Mouse (Mus musculus): ENCODE results near the gene Sec22b. TPM values are rescaled to one million over a fixed set of nuclear protein-coding genes. Genes with fewer than 3 reads are reported as not detected.

The Sec22b gene
- polyA plus RNA-seq, 1 experiment from 2014 or later, result 106 TPM

- H3K9me3 ChIP-seq, result no peaks in the 10 kb centered on the region
- H3K4me1 ChIP-seq, result peaks cover 10% of the 10 kb centered on the region; the same call in 1 of the 2 replicates
- H3K4me3 ChIP-seq, result no peak overlapping the region
- WGBS, result 11% methylated on average over 8 of the region's 8 CpGs
- no peak for ATAC-seq (ENCODE audit: low FRiP score, low read depth)
- H3K27me3 ChIP-seq (replicated peaks), result no peaks in the 10 kb centered on the region
- no peak overlapping the region for H3K9ac ChIP-seq
- no peaks in the 10 kb centered on the region for H3K36me3 ChIP-seq
- H3K27ac ChIP-seq, result no peak overlapping the region
- peak overlapping the region; percentile 7; the same call in 1 of the 2 replicates for H3K4me2 ChIP-seq (replicated peaks)
Measured at GRCm38 (mm10) chr3:97876259-97876658, 24.7 kb upstream of the Sec22b start.

GRCm38 (mm10) chr3:97879222-97879621 is 21.8 kb upstream of the Sec22b start:
- H3K27ac ChIP-seq, result no peak overlapping the region
- no peaks in the 10 kb centered on the region for H3K36me3 ChIP-seq
- H3K4me1 ChIP-seq, result peaks cover 10% of the 10 kb centered on the region; the same call in 1 of the 2 replicates
- no peak overlapping the region for H3K4me2 ChIP-seq (replicated peaks)
- H3K9me3 ChIP-seq, result no peaks in the 10 kb centered on the region
- no peak for ATAC-seq (ENCODE audit: low FRiP score, low read depth)
- H3K27me3 ChIP-seq (replicated peaks), result no peaks in the 10 kb centered on the region
- no peak overlapping the region for H3K4me3 ChIP-seq
- 20% methylated on average over 5 of the region's 5 CpGs for WGBS
- no peak overlapping the region for H3K9ac ChIP-seq

- H3K36me3 ChIP-seq, result no peaks in the 10 kb centered on the region
- WGBS, result 93% methylated on average over 5 of the region's 5 CpGs
- H3K9me3 ChIP-seq, result no peaks in the 10 kb centered on the region
- no peak for ATAC-seq (ENCODE audit: low FRiP score, low read depth)
- no peak overlapping the region for H3K4me3 ChIP-seq
- no peak overlapping the region for H3K4me2 ChIP-seq (replicated peaks)
- H3K9ac ChIP-seq, result no peak overlapping the region
- H3K4me1 ChIP-seq, result 0 out of 2 replicates have a peak, but pooled peaks cover 3% of the 10 kb centered on the region
- H3K27ac ChIP-seq, result no peak overlapping the region
- H3K27me3 ChIP-seq (replicated peaks), result no peaks in the 10 kb centered on the region
Measured at GRCm38 (mm10) chr3:97881576-97881975, 19.4 kb upstream of the Sec22b start.

- peak overlapping the region; percentile 73 for H3K9ac ChIP-seq
- H3K4me3 ChIP-seq, result peak overlapping the region; percentile 52
- no peak for ATAC-seq (ENCODE audit: low FRiP score, low read depth)
- H3K9me3 ChIP-seq, result no peaks in the 10 kb centered on the region
- H3K36me3 ChIP-seq, result no peaks in the 10 kb centered on the region
- 65% methylated on average over 5 of the region's 5 CpGs for WGBS
- H3K27ac ChIP-seq, result no peak overlapping the region
- peaks cover 11% of the 10 kb centered on the region for H3K27me3 ChIP-seq (replicated peaks)
- peaks cover 4% of the 10 kb centered on the region; the same call in 1 of the 2 replicates for H3K4me1 ChIP-seq
- peak overlapping the region; percentile 93 for H3K4me2 ChIP-seq (replicated peaks)
Measured at GRCm38 (mm10) chr3:97887785-97888167, 13.2 kb upstream of the Sec22b start.

- peak within 1 kb of the TSS; percentile 52 for H3K4me3 ChIP-seq
- peak within 1 kb of the TSS; percentile 73 for H3K9ac ChIP-seq
- H3K36me3 ChIP-seq, result no peaks in the 10 kb centered on the region
- peak within 1 kb of the TSS; percentile 93 for H3K4me2 ChIP-seq (replicated peaks)
- H3K27me3 ChIP-seq (replicated peaks), result peaks cover 11% of the 10 kb centered on the region
- peaks cover 4% of the 10 kb centered on the region; the same call in 1 of the 2 replicates for H3K4me1 ChIP-seq
- 2% methylated on average over 44 of the region's 44 CpGs for WGBS
- ATAC-seq (ENCODE audit: low FRiP score, low read depth), result peak; percentile 81
- H3K9me3 ChIP-seq, result no peaks in the 10 kb centered on the region
- no peak within 1 kb of the TSS for H3K27ac ChIP-seq
Measured at GRCm38 (mm10) chr3:97888168-97888901, 12.7 kb upstream of the Sec22b start, which contains the start of gene Pde4dip. Pde4dip (minus strand) TSS chr3:97888707.

- peaks cover 11% of the 10 kb centered on the region for H3K27me3 ChIP-seq (replicated peaks)
- H3K36me3 ChIP-seq, result no peaks in the 10 kb centered on the region
- no peak overlapping the region for H3K27ac ChIP-seq
- peaks cover 4% of the 10 kb centered on the region; the same call in 1 of the 2 replicates for H3K4me1 ChIP-seq
- no peak for ATAC-seq (ENCODE audit: low FRiP score, low read depth)
- 90% methylated on average over 5 of the region's 6 CpGs for WGBS
- H3K9me3 ChIP-seq, result no peaks in the 10 kb centered on the region
- no peak overlapping the region for H3K9ac ChIP-seq
- no peak overlapping the region for H3K4me3 ChIP-seq
- H3K4me2 ChIP-seq (replicated peaks), result no peak overlapping the region
Measured at GRCm38 (mm10) chr3:97890205-97890604, 10.8 kb upstream of the Sec22b start.

GRCm38 (mm10) chr3:97894695-97895094 is 6.3 kb upstream of the Sec22b start:
- no peak for ATAC-seq (ENCODE audit: low FRiP score, low read depth)
- 49% methylated on average over 6 of the region's 6 CpGs for whole genome bisulfite sequencing
- Histone ChIP-seq H3K4me1 (no peaks in the 10 kb centered on the region), H3K4me3 (no peak overlapping the region), H3K9me3 (no peaks in the 10 kb centered on the region), H3K27me3 (replicated peaks) (no peaks in the 10 kb centered on the region; the same call in 1 of the 2 replicates), H3K9ac (no peak overlapping the region), H3K27ac (no peak overlapping the region), H3K36me3 (no peaks in the 10 kb centered on the region), H3K4me2 (replicated peaks) (no peak overlapping the region)

GRCm38 (mm10) chr3:97898381-97898780 is 2.6 kb upstream of the Sec22b start:
- Histone ChIP-seq H3K27ac (no peak overlapping the region), H3K4me1 (peaks cover 11% of the 10 kb centered on the region), H3K9ac (no peak overlapping the region), H3K9me3 (no peaks in the 10 kb centered on the region), H3K4me2 (replicated peaks) (no peak overlapping the region), H3K4me3 (no peak overlapping the region), H3K27me3 (replicated peaks) (no peaks in the 10 kb centered on the region), H3K36me3 (no peaks in the 10 kb centered on the region)
- ATAC-seq (ENCODE audit: low FRiP score, low read depth), result no peak
- 70% methylated on average over 3 of the region's 3 CpGs for WGBS

- ATAC-seq (ENCODE audit: low FRiP score, low read depth), result no peak
- Histone ChIP-seq H3K9me3 (no peaks in the 10 kb centered on the region), H3K36me3 (no peaks in the 10 kb centered on the region), H3K27me3 (replicated peaks) (no peaks in the 10 kb centered on the region), H3K4me2 (replicated peaks) (peak overlapping the region; percentile 64), H3K9ac (peak overlapping the region; percentile 82), H3K4me3 (peak overlapping the region; percentile 82), H3K4me1 (peaks cover 11% of the 10 kb centered on the region), H3K27ac (no peak overlapping the region)
- 27% methylated on average over 5 of the region's 5 CpGs for WGBS
Measured at GRCm38 (mm10) chr3:97901586-97901985, 596 bp downstream of the Sec22b start.

- no peak for ATAC-seq (ENCODE audit: low FRiP score, low read depth)
Measured at GRCm38 (mm10) chr3:97909737-97910136, 8.7 kb downstream of the Sec22b start.

GRCm38 (mm10) chr3:97911093-97911492 is 10.1 kb downstream of the Sec22b start:
- Histone ChIP-seq H3K27me3 (replicated peaks) (no peaks in the 10 kb centered on the region), H3K27ac (no peak overlapping the region), H3K9ac (no peak overlapping the region), H3K9me3 (no peaks in the 10 kb centered on the region), H3K4me3 (no peak overlapping the region), H3K4me2 (replicated peaks) (no peak overlapping the region), H3K36me3 (peaks cover 9% of the 10 kb centered on the region), H3K4me1 (no peaks in the 10 kb centered on the region)
- no peak for ATAC-seq (ENCODE audit: low FRiP score, low read depth)
- WGBS, result 93% methylated on average over 7 of the region's 7 CpGs

More at GRCm38 (mm10) chr3:97909737-97910136, 8.7 kb downstream of the Sec22b start:
- 71% methylated on average over 2 of the region's 2 CpGs for WGBS
- no peaks in the 10 kb centered on the region for H3K4me1 ChIP-seq
- H3K27me3 ChIP-seq (replicated peaks), result no peaks in the 10 kb centered on the region
- H3K9me3 ChIP-seq, result no peaks in the 10 kb centered on the region
- no peak overlapping the region for H3K9ac ChIP-seq
- H3K36me3 ChIP-seq, result no peaks in the 10 kb centered on the region; the same call in 1 of the 2 replicates
- no peak overlapping the region for H3K4me3 ChIP-seq
- H3K27ac ChIP-seq, result no peak overlapping the region
- no peak overlapping the region for H3K4me2 ChIP-seq (replicated peaks)

GRCm38 (mm10) chr3:97915081-97915480 is 14.1 kb downstream of the Sec22b start:
- no peaks in the 10 kb centered on the region for H3K27me3 ChIP-seq (replicated peaks)
- no peak overlapping the region for H3K9ac ChIP-seq
- H3K36me3 ChIP-seq, result peaks cover 9% of the 10 kb centered on the region
- H3K9me3 ChIP-seq, result no peaks in the 10 kb centered on the region
- no peak overlapping the region for H3K4me3 ChIP-seq
- no peak overlapping the region for H3K4me2 ChIP-seq (replicated peaks)
- no peak for ATAC-seq (ENCODE audit: low FRiP score, low read depth)
- no peak overlapping the region for H3K27ac ChIP-seq
- no peaks in the 10 kb centered on the region for H3K4me1 ChIP-seq
- 87% methylated on average over 4 of the region's 4 CpGs for WGBS

All from neural tube, embryonic 12.5 days (tissue).